In the genomic region with DNA sequence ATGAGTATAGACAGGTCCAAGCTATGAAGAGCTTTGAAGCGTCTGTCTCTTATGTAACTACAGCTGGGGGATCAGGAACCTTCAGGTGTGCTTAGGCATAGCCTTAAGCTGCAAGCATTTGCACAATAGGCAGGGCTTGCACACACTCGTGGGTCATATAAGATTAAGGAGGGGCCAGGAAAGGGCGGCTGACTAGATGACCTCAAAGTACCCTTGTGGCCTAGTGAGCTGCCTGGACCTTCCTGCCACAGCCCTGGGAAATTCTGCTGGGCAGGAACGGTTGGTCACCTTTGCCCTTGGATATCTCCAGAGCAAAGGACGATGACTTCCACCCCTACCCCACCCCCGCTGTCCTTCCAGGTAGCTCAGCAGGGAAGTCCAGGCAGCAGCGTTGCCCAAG, we compare ENCODE assay signal across 8 mouse cellular contexts. TPM values are rescaled to one million over a fixed set of nuclear protein-coding genes. Genes with fewer than 3 reads are reported as not detected.
DNase-seq lines count a peak whose midpoint lies in the region; ATAC-seq and TF ChIP-seq lines count a peak whose summit lies in the region.

No protein-coding gene starts in this region.

- H3K4me3 ChIP-seq in kidney, embryonic 16.5 days (ENCODE audit: low read length), result no peak overlapping the region
- H3K4me3 ChIP-seq in macrophage (ENCODE audit: inconsistent target), result no peak overlapping the region; the same call in 1 of the 2 replicates
- H3K4me3 ChIP-seq in thymus, adult 2 months (ENCODE audit: control insufficient read depth, insufficient read depth, low read length), result no peak overlapping the region

- peak; percentile 10; the same call in 1 of the 2 replicates for ATAC-seq in kidney, embryonic 16.5 days (ENCODE audit: low FRiP score, low TSS enrichment)

- H3K27ac ChIP-seq in kidney, embryonic 16.5 days (ENCODE audit: low read length), result peak overlapping the region; percentile 91
- H3K27ac ChIP-seq in macrophage, result peak overlapping the region; percentile 81
- H3K27ac ChIP-seq in thymus, adult 2 months (ENCODE audit: control insufficient read depth, insufficient read depth, low read length), result no peak overlapping the region

- H3K36me3 ChIP-seq in kidney, embryonic 16.5 days (ENCODE audit: insufficient read depth, low read length), result no peaks in the 10 kb centered on the region
- no peaks in the 10 kb centered on the region for H3K36me3 ChIP-seq in macrophage (ENCODE audit: inconsistent target)
- no peaks in the 10 kb centered on the region for H3K36me3 ChIP-seq in thymus, adult 2 months (ENCODE audit: control insufficient read depth, insufficient read depth, low read length)

- TF ChIP-seq POLR2A in thymus, adult 2 months (IDR thresholded peaks at IDR 0.05; ENCODE audit: control insufficient read depth, extremely low read depth, insufficient read depth, low read length, poor library complexity), result no peak

- H3K27me3 ChIP-seq in kidney, embryonic 16.5 days (ENCODE audit: insufficient read depth, low read length), result no peaks in the 10 kb centered on the region
- no peaks in the 10 kb centered on the region for H3K27me3 ChIP-seq in thymus, adult 2 months (ENCODE audit: control insufficient read depth, insufficient read depth, low read length)

- no peaks in the 10 kb centered on the region for H3K9me3 ChIP-seq in kidney, embryonic 16.5 days (ENCODE audit: low read length)

- peak overlapping the region; percentile 29; the same call in 1 of the 2 replicates for H3K9ac ChIP-seq in kidney, embryonic 16.5 days (replicated peaks; ENCODE audit: low read length)

- no peak for TF ChIP-seq CTCF in thymus, adult 2 months (IDR thresholded peaks at IDR 0.05; ENCODE audit: borderline replicate concordance, control insufficient read depth, extremely low read depth, insufficient read depth, low read length, poor library complexity)

- intact Hi-C loops in left cerebral cortex, postnatal 4 days (cut with DNase I), result no loop called here
- intact Hi-C loops in left cerebral cortex, postnatal 14 days (cut with DNase I), result no loop called here

- H3K4me1 ChIP-seq in kidney, embryonic 16.5 days (ENCODE audit: insufficient read depth, low read length), result peaks cover 31% of the 10 kb centered on the region
- peaks cover 31% of the 10 kb centered on the region for H3K4me1 ChIP-seq in thymus, adult 2 months (replicated peaks; ENCODE audit: control insufficient read depth, insufficient read depth, low read length)

- DNase-seq in left cerebral cortex, postnatal 4 days, result peak; percentile 15
- no peak for DNase-seq in left cerebral cortex, postnatal 14 days (ENCODE audit: low spot score in 2 of 2)
- DNase-seq in heart, adult 8-10 months (ENCODE audit: low spot score), result peak; percentile 23
- DNase-seq in c-Kit-positive CD71-positive TER-119-positive erythroid progenitor cells, embryonic 14.5 days (ENCODE audit: low spot score), result no peak
- DNase-seq in thymus, adult 2 months, result no peak
- DNase-seq in right cerebral cortex, postnatal 36 days (ENCODE audit: low spot score in 2 of 2), result no peak

- H3K4me2 ChIP-seq in kidney, embryonic 16.5 days (replicated peaks; ENCODE audit: low read depth, low read length), result peak overlapping the region; percentile 43; the same call in 1 of the 2 replicates

- WGBS in kidney, embryonic 16.5 days, result 36% methylated on average over 7 of the region's 7 CpGs
- WGBS in macrophage (ENCODE audit: missing documents), result 52% methylated on average over 7 of the region's 7 CpGs
- WGBS in thymus, adult 2 months, result 69% methylated on average over 7 of the region's 7 CpGs

- no peaks in the 10 kb centered on the region for H3K79me2 ChIP-seq in macrophage (ENCODE audit: inconsistent target)

RNA-seq across cellular contexts. Expression of gene Ldha, which starts 1.8 kb away (rescaled TPM):
- total RNA-seq in left cerebral cortex, postnatal 4 days (2021), result 100 to 1,000 TPM; 335 to 366 TPM
- 100 to 1,000 TPM; 497 to 507 TPM for total RNA-seq in left cerebral cortex, postnatal 14 days (2021)
- total RNA-seq in heart, adult 8-10 months (2022), result 100 to 1,000 TPM; 719 to 878 (median 816) TPM
- polyA plus RNA-seq in kidney, embryonic 16.5 days (2015; fragmentation: Nextera tagmentation; extraction: Ambion mirVana), result 1,802 and 1,946 TPM in 2 replicates
- total RNA-seq in macrophage (2018; cell fraction: chromatin; rRNA removed), result 100 to 1,000 TPM in 4 of 26 experiments, 10 to 100 TPM in 22; 28.3 to 140 (median 69.6) TPM
- total RNA-seq in macrophage (2018; cell fraction: cytosol; rRNA removed), result 100 to 1,000 TPM; 342 to 466 (median 395) TPM
- total RNA-seq in macrophage (2018; cell fraction: nucleus; rRNA removed), result 100 to 1,000 TPM in 25 of 26 experiments, 10 to 100 TPM in 1; 83.2 to 291 (median 163) TPM
- 352 to 860 TPM (median 417 TPM) in 3 replicates for polyA plus RNA-seq in macrophage (2018)
- 600 and 660 TPM in 2 replicates for polyA plus RNA-seq in thymus, adult 2 months (2012; rRNA removed)

RNA-seq across cellular contexts. Expression of gene Ldhc, which starts 21.6 kb away (rescaled TPM):
- not detected for total RNA-seq in left cerebral cortex, postnatal 4 days (2021)
- not detected for total RNA-seq in left cerebral cortex, postnatal 14 days (2021)
- total RNA-seq in heart, adult 8-10 months (2022), result not detected
- polyA plus RNA-seq in kidney, embryonic 16.5 days (2015; fragmentation: Nextera tagmentation; extraction: Ambion mirVana), result 0.17 TPM in 1 of 2 replicates, not detected in the other
- not detected for total RNA-seq in macrophage (2018; cell fraction: chromatin; rRNA removed)
- total RNA-seq in macrophage (2018; cell fraction: cytosol; rRNA removed), result not detected
- not detected for total RNA-seq in macrophage (2018; cell fraction: nucleus; rRNA removed)
- not detected in 3 replicates for polyA plus RNA-seq in macrophage (2018)
- 0.20 TPM in 1 of 2 replicates, not detected in the other for polyA plus RNA-seq in thymus, adult 2 months (2012; rRNA removed)

RNA-seq across cellular contexts. Expression of gene Gtf2h1, which starts 43.5 kb away (rescaled TPM):
- total RNA-seq in left cerebral cortex, postnatal 4 days (2021), result 10 to 100 TPM; 39.3 to 42.6 TPM
- 10 to 100 TPM; 37.0 to 39.3 TPM for total RNA-seq in left cerebral cortex, postnatal 14 days (2021)
- 10 to 100 TPM; 13.7 to 18.5 (median 15.9) TPM for total RNA-seq in heart, adult 8-10 months (2022)
- 45.7 and 50.5 TPM in 2 replicates for polyA plus RNA-seq in kidney, embryonic 16.5 days (2015; fragmentation: Nextera tagmentation; extraction: Ambion mirVana)
- total RNA-seq in macrophage (2018; cell fraction: chromatin; rRNA removed), result 10 to 100 TPM; 33.1 to 80.2 (median 55.2) TPM
- total RNA-seq in macrophage (2018; cell fraction: cytosol; rRNA removed), result 10 to 100 TPM; 42.8 to 68.4 (median 52.3) TPM
- 10 to 100 TPM; 32.7 to 63.1 (median 45.6) TPM for total RNA-seq in macrophage (2018; cell fraction: nucleus; rRNA removed)
- polyA plus RNA-seq in macrophage (2018), result 41.4 to 101 TPM (median 42.4 TPM) in 3 replicates
- polyA plus RNA-seq in thymus, adult 2 months (2012; rRNA removed), result 13.0 and 14.4 TPM in 2 replicates

RNA-seq across cellular contexts. Expression of gene Hps5, which starts 43.6 kb away (rescaled TPM):
- 10 to 100 TPM; 15.5 to 16.5 TPM for total RNA-seq in left cerebral cortex, postnatal 4 days (2021)
- 10 to 100 TPM; 11.4 to 13.7 TPM for total RNA-seq in left cerebral cortex, postnatal 14 days (2021)
- total RNA-seq in heart, adult 8-10 months (2022), result 10 to 100 TPM in 1 of 4 experiments, 1 to 10 TPM in 3; 8.0 to 10.3 (median 9.4) TPM
- polyA plus RNA-seq in kidney, embryonic 16.5 days (2015; fragmentation: Nextera tagmentation; extraction: Ambion mirVana), result 30.9 and 34.4 TPM in 2 replicates
- 100 to 1,000 TPM in 12 of 26 experiments, 10 to 100 TPM in 14; 23.0 to 137 (median 96.7) TPM for total RNA-seq in macrophage (2018; cell fraction: chromatin; rRNA removed)
- total RNA-seq in macrophage (2018; cell fraction: cytosol; rRNA removed), result 10 to 100 TPM; 15.7 to 33.8 (median 24.0) TPM
- 10 to 100 TPM; 23.1 to 91.3 (median 62.5) TPM for total RNA-seq in macrophage (2018; cell fraction: nucleus; rRNA removed)
- 16.3 to 29.8 TPM (median 23.7 TPM) in 3 replicates for polyA plus RNA-seq in macrophage (2018)
- 21.4 and 22.3 TPM in 2 replicates for polyA plus RNA-seq in thymus, adult 2 months (2012; rRNA removed)

Comparison
In these comparisons a context has a peak if more than half of its experiments do, and no peak if none do; other contexts are left out.
1. DNase-seq: peak in left cerebral cortex, postnatal 4 days (single experiment) and heart, adult 8-10 months (single experiment); none in left cerebral cortex, postnatal 14 days (0 of 2), c-Kit-positive CD71-positive TER-119-positive erythroid progenitor cells, embryonic 14.5 days (single experiment), thymus, adult 2 months (single experiment) and right cerebral cortex, postnatal 36 days (0 of 2).